Mouse (Mus musculus): ENCODE measurements around the gene Bach2.
A peak's percentile ranks its signal among the peaks of the same experiment; 100 is the strongest.

The Bach2 gene

GRCm38 (mm10) chr4:32243458-32243857, 4.9 kb downstream of the Bach2 start:
- peaks cover 27% of the 10 kb centered on the region for H3K4me1 ChIP-seq (replicated peaks; ENCODE audit: low read depth, low read length)
- TF ChIP-seq NANOG (IDR thresholded peaks at IDR 0.05; ENCODE audit: borderline replicate concordance, low read length) (no peak), POU5F1 (IDR thresholded peaks at IDR 0.05; ENCODE audit: borderline replicate concordance, low read length) (no peak), CTCF (conservative IDR thresholded peaks at IDR 0.05; ENCODE audit: low read length) (no peak)
- H3K36me3 ChIP-seq (ENCODE audit: insufficient read depth, low read length), result no peaks in the 10 kb centered on the region
- no peaks in the 10 kb centered on the region for H3K9me3 ChIP-seq (ENCODE audit: low read length)
- H3K4me3 ChIP-seq (replicated peaks; ENCODE audit: low read length), result no peak overlapping the region
- H3K27me3 ChIP-seq (ENCODE audit: insufficient read depth, low read length), result peaks cover 37% of the 10 kb centered on the region

DNA sequence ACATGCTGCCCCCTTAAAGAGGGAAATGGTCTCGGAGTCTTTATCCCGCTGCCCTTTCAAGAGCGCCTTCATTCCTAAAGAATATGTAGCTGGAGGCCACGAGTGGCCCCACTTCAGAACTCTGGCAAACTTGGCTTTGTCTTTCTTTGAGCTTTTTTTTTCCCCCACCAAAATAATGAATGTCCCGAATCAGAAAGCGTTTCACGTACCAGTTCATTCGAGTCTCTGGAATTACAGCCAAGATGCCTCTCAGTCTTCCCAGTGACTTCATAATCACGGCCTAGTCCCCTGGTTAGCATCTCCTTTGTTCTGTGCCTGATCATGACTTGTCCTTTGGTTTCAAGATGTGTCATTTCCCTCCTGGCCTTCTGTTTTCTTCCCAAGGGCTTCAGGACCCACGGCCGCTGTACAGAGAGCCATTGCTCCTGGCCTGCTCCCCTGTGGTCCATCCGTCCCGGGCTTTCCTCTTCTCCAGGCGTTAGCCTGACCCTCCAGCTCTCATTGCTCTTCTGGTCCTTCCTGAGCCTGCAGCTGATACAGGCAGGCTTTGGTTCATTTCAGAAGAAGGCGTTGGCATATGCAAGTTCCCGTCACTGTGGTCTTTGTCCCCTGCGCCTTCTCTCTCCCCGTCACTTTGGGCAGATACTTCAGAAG, 5.6 kb downstream of the Bach2 start:
- peaks cover 37% of the 10 kb centered on the region for H3K27me3 ChIP-seq (ENCODE audit: insufficient read depth, low read length)
- TF ChIP-seq POU5F1 (IDR thresholded peaks at IDR 0.05; ENCODE audit: borderline replicate concordance, low read length), result no peak
- no peak for TF ChIP-seq CTCF (conservative IDR thresholded peaks at IDR 0.05; ENCODE audit: low read length)
- no peak for TF ChIP-seq NANOG (IDR thresholded peaks at IDR 0.05; ENCODE audit: borderline replicate concordance, low read length)
- no peak overlapping the region for H3K4me3 ChIP-seq (replicated peaks; ENCODE audit: low read length)
- no peaks in the 10 kb centered on the region for H3K36me3 ChIP-seq (ENCODE audit: insufficient read depth, low read length)
- H3K4me1 ChIP-seq (replicated peaks; ENCODE audit: low read depth, low read length), result peaks cover 27% of the 10 kb centered on the region
- H3K9me3 ChIP-seq (ENCODE audit: low read length), result no peaks in the 10 kb centered on the region

DNA sequence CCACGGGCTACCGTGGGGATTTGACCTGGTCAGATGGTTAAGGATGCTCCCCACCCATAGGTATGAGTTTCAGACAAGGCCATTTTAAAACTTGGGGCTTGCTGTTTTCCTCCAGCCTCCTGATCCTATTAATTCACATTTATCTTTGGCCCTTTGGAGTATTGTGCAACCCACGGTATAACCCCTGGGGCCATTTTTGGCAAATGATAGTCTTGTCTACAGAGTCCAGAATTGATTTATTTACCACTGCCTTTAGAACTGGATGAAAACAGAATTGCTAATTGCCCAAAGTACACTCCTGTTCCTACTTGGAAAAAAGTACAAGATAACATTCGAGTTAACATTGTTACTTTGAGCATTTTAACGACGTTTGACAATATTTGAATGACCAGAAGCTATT, 7.0 kb downstream of the Bach2 start:
- Histone ChIP-seq H3K36me3 (ENCODE audit: insufficient read depth, low read length) (no peaks in the 10 kb centered on the region), H3K4me1 (replicated peaks; ENCODE audit: low read depth, low read length) (peaks cover 29% of the 10 kb centered on the region), H3K27me3 (ENCODE audit: insufficient read depth, low read length) (peaks cover 25% of the 10 kb centered on the region), H3K9me3 (ENCODE audit: low read length) (no peaks in the 10 kb centered on the region), H3K4me3 (replicated peaks; ENCODE audit: low read length) (no peak overlapping the region)
- TF ChIP-seq POU5F1 (IDR thresholded peaks at IDR 0.05; ENCODE audit: borderline replicate concordance, low read length) (no peak), NANOG (IDR thresholded peaks at IDR 0.05; ENCODE audit: borderline replicate concordance, low read length) (no peak), CTCF (conservative IDR thresholded peaks at IDR 0.05; ENCODE audit: low read length) (no peak)

- H3K27me3 ChIP-seq (ENCODE audit: insufficient read depth, low read length), result peaks cover 20% of the 10 kb centered on the region
- TF ChIP-seq NANOG (IDR thresholded peaks at IDR 0.05; ENCODE audit: borderline replicate concordance, low read length) (no peak), CTCF (conservative IDR thresholded peaks at IDR 0.05; ENCODE audit: low read length) (no peak), POU5F1 (IDR thresholded peaks at IDR 0.05; ENCODE audit: borderline replicate concordance, low read length) (no peak)
- H3K9me3 ChIP-seq (ENCODE audit: low read length), result no peaks in the 10 kb centered on the region
- H3K36me3 ChIP-seq (ENCODE audit: insufficient read depth, low read length), result no peaks in the 10 kb centered on the region
- peaks cover 29% of the 10 kb centered on the region for H3K4me1 ChIP-seq (replicated peaks; ENCODE audit: low read depth, low read length)
- H3K4me3 ChIP-seq (replicated peaks; ENCODE audit: low read length), result no peak overlapping the region
Observed at GRCm38 (mm10) chr4:32246020-32246419, 7.4 kb downstream of the Bach2 start.

DNA sequence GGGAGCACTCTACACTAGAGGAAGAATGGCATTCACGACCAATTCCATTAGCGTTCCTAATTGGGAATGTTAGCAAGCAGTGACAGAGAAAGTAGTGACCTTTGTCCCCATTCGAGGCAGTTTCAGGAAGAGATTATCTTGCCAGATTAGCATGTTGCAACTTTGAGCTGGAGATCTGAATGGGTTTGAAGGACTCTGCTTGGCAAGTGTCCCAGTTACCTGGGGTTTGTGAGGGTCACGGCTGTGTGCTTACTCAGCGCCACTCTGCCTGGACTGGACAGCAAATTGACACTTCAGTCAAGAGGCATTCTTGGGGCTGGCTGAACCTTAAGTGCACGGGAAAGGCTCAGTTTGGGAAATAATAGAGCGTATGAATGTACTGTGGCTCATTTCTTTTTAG, 8.2 kb downstream of the Bach2 start:
- Histone ChIP-seq H3K4me3 (replicated peaks; ENCODE audit: low read length) (no peak overlapping the region), H3K4me1 (replicated peaks; ENCODE audit: low read depth, low read length) (peaks cover 26% of the 10 kb centered on the region), H3K9me3 (ENCODE audit: low read length) (no peaks in the 10 kb centered on the region), H3K36me3 (ENCODE audit: insufficient read depth, low read length) (no peaks in the 10 kb centered on the region), H3K27me3 (ENCODE audit: insufficient read depth, low read length) (peaks cover 13% of the 10 kb centered on the region)
- TF ChIP-seq CTCF (conservative IDR thresholded peaks at IDR 0.05; ENCODE audit: low read length) (no peak), POU5F1 (IDR thresholded peaks at IDR 0.05; ENCODE audit: borderline replicate concordance, low read length) (no peak), NANOG (IDR thresholded peaks at IDR 0.05; ENCODE audit: borderline replicate concordance, low read length) (no peak)

- Histone ChIP-seq H3K27me3 (ENCODE audit: insufficient read depth, low read length) (peaks cover 7% of the 10 kb centered on the region; the same call in 1 of the 2 replicates), H3K36me3 (ENCODE audit: insufficient read depth, low read length) (no peaks in the 10 kb centered on the region), H3K4me3 (replicated peaks; ENCODE audit: low read length) (no peak overlapping the region), H3K4me1 (replicated peaks; ENCODE audit: low read depth, low read length) (peaks cover 33% of the 10 kb centered on the region), H3K9me3 (ENCODE audit: low read length) (no peaks in the 10 kb centered on the region)
- TF ChIP-seq POU5F1 (IDR thresholded peaks at IDR 0.05; ENCODE audit: borderline replicate concordance, low read length), result no peak
- no peak for TF ChIP-seq CTCF (conservative IDR thresholded peaks at IDR 0.05; ENCODE audit: low read length)
- TF ChIP-seq NANOG (IDR thresholded peaks at IDR 0.05; ENCODE audit: borderline replicate concordance, low read length), result no peak
Observed at GRCm38 (mm10) chr4:32247463-32248113, 9.0 kb downstream of the Bach2 start.

DNA sequence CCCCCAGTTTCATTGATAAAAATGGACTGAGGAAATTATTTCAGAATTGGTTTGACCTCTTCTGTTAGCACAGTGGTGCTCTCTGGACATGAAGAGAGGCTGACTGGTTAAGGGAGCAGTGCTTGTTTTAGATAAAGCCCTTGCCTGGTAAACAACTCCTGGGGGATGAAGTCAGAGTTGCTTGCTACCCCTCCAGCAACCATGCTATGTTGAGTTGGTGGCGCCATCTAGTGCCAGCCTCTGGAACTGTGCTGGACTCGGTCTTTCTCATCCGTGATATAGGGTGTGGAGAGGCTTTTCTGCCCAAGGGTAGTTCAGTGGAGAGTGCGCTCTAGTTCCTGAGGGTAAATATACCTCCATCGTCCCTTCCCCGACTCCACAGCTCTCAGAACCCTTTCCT, 9.6 kb downstream of the Bach2 start:
- Histone ChIP-seq H3K36me3 (ENCODE audit: insufficient read depth, low read length) (no peaks in the 10 kb centered on the region), H3K4me1 (replicated peaks; ENCODE audit: low read depth, low read length) (peaks cover 34% of the 10 kb centered on the region), H3K27me3 (ENCODE audit: insufficient read depth, low read length) (peaks cover 4% of the 10 kb centered on the region; the same call in 1 of the 2 replicates), H3K9me3 (ENCODE audit: low read length) (no peaks in the 10 kb centered on the region), H3K4me3 (replicated peaks; ENCODE audit: low read length) (no peak overlapping the region)
- TF ChIP-seq CTCF (conservative IDR thresholded peaks at IDR 0.05; ENCODE audit: low read length) (peak; percentile 97), NANOG (IDR thresholded peaks at IDR 0.05; ENCODE audit: borderline replicate concordance, low read length) (no peak)

DNA sequence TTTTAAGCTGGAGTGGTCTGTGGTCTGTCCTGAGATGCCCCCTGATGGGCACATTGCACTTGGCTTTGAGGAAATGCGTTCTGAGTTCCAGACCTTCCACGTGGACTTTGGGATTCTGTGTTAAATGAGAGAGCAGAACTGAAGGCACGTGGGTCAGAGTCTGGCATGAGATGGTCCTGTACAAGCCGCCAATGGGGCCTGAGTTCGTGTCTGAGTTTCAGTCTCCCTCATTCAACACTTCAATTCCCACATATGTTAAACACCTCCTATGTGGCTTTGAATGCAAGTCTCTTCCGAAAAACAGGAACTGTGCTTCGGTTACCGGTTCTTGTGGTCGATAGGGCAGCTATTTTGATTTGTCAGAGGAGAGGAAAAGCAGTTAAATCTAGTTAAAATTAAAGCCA, 10.4 kb downstream of the Bach2 start:
- H3K27me3 ChIP-seq (ENCODE audit: insufficient read depth, low read length), result peaks cover 4% of the 10 kb centered on the region; the same call in 1 of the 2 replicates
- TF ChIP-seq NANOG (IDR thresholded peaks at IDR 0.05; ENCODE audit: borderline replicate concordance, low read length) (no peak), POU5F1 (IDR thresholded peaks at IDR 0.05; ENCODE audit: borderline replicate concordance, low read length) (no peak), CTCF (conservative IDR thresholded peaks at IDR 0.05; ENCODE audit: low read length) (no peak)
- no peaks in the 10 kb centered on the region for H3K9me3 ChIP-seq (ENCODE audit: low read length)
- H3K4me1 ChIP-seq (replicated peaks; ENCODE audit: low read depth, low read length), result peaks cover 34% of the 10 kb centered on the region
- H3K4me3 ChIP-seq (replicated peaks; ENCODE audit: low read length), result no peak overlapping the region
- H3K36me3 ChIP-seq (ENCODE audit: insufficient read depth, low read length), result no peaks in the 10 kb centered on the region

Data from E14TG2a.4 (cell line).